Mouse (Mus musculus) E14TG2a.4 (cell line): ENCODE results near the gene Comtd1.

Experiments
- CTCF ChIP-seq: conservative IDR thresholded peaks from 2 replicates; pipeline ENCODE4 v1.5.1; 2014; ENCODE audit warnings: low read length
- NANOG ChIP-seq: IDR thresholded peaks from 2 replicates; pipeline ENCODE4 v1.6.1; 2014; ENCODE audit warnings: borderline replicate concordance, low read length, mixed read lengths

- TF ChIP-seq CTCF (no peak), NANOG (no peak)
Measured at GRCm38 (mm10) chr14:21892341-21892659, 43.5 kb upstream of the Comtd1 start.
